Mouse (Mus musculus): ENCODE measurements at regions not wholly inside any gene's neighbourhood (a gene's known extent, or its start where the extent isn't known, plus 50 kb on each side); places are given as distances from the start of the nearest gene placed in this dataset.

DNA sequence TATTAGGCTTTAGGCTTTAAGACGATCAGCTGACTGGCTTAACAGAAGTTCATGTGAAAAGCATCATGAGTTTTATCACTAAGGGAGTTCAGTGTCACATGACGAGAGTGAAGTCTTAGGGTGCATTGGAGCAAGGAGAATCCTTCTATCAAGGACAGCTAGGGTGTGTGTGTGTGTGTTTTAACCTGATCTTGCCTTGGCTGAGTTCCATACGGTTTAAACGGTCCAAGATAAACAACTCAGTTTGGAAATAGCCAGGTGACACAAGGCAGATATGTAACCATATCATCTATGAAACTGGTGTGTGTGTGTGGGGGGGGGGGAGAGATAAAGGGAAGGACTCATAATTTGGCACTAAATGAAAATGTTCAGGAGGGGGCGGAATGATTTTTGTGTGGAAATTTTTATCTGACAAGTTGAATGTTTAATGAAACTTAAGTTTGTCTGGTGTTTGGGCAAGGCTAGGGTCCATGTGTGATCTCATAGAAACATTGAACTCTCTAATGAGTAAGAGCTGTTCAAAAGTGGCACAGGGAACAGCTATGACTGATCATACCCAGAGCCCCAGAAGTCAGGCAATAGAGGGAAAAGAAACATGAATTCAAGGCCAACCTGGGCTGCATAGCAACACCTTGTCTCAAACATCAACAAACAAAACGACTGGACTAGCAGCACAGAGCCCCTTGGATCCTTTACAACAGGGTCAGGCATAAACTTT is 132.2 kb upstream of the Map3k1 start:
- no peak for DNase-seq

GRCm38 (mm10) chr13:111941946-111942345 is 133.2 kb upstream of the Map3k1 start:
- no peak for DNase-seq

DNA sequence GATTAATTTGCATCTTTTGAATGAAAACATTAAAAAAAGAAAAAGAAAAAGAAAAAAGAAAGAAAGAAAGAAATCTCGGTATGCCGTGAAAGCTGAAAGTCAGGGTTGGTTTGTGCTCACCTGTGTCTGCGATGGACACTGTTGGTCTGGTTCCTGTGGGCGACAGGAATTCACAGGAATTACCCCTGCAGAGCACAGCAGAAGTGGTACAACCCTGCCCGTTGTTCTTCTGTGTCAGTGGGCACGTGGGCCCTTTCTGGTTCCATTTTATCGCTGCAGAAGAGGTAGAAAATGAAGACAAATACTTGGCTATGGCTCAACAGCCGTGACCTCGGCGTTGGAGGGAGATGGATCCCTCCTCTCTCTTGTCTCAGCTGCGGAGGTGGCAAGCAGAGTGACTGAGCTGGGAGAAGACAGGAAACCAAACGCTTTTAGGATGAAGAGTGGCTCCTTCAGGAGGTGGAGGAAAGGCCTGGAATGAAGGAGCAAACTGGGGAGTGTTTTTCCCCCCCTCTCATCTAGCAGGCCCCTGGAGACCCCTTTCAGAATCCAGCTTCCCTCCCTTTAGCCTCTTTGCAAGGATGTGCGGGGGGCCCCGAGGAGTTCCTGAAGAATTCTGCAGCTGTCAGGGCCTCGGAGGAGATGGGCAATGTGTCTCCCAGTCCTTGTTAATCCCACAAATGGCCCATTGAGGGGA is 134.7 kb upstream of the Map3k1 start:
- no peak for DNase-seq

- no peak for DNase-seq
Observed at GRCm38 (mm10) chr13:111944089-111944406, 135.3 kb upstream of the Map3k1 start.

GRCm38 (mm10) chr13:111946271-111946670 is 137.5 kb upstream of the Map3k1 start:
- no peak for DNase-seq

DNA sequence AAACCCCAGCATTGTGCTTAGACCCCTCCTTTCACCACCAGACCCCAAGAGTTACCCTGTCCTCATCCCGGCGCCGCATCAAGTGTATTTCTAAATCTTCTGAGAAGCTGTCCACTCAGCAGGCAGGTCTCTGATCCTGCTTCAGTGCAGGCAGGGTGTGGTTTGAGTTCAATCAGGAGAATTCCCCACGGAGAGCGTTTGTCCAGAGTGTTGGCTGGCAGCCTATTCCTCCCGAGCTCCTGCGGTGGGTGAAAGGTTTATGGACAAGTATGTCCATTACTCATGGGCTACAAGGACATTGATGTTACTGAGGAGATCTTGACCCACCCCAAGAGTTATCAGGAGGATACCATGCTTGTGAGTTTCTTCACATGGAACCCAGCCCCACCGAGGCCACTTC is 138.0 kb upstream of the Map3k1 start:
- DNase-seq: no peak

DNA sequence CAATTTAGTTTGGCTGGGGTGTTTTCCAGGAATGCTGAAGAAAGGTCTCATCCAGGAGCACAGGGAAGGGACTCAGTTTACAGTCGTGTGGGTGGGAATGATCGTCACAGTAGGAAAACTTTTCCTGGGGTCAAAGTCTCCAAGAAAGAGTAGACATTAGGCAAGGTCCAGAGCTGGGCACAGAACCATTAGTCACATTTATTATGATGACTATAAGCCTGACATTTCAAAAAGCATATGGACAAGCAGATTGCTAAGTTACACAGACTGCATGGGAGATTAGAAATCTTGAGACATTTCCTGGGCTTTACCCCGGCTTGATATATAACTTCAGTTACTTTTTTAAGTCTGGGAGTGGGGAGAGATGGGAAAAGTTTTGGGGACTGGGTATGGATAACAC is 139.6 kb upstream of the Map3k1 start:
- no peak for DNase-seq

DNA sequence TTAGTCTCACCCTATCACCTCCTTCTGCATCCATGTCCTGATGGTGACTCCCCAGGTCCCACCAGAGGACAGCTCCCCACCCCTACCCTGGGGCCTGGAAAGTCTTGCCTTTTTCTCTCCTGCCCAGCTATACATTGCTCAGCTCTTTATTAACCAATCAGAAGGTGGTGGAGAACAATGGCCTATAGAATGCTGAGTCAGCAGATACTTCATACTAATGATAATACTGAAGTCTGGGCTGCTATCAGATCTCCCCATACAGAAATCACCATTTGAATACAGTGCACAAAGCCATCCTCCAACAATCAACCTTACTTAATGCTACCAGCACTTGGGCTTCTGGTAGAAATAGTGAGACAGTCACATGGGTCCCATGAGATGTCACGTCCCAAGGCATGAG is 141.2 kb upstream of the Map3k1 start:
- DNase-seq: no peak

DNA sequence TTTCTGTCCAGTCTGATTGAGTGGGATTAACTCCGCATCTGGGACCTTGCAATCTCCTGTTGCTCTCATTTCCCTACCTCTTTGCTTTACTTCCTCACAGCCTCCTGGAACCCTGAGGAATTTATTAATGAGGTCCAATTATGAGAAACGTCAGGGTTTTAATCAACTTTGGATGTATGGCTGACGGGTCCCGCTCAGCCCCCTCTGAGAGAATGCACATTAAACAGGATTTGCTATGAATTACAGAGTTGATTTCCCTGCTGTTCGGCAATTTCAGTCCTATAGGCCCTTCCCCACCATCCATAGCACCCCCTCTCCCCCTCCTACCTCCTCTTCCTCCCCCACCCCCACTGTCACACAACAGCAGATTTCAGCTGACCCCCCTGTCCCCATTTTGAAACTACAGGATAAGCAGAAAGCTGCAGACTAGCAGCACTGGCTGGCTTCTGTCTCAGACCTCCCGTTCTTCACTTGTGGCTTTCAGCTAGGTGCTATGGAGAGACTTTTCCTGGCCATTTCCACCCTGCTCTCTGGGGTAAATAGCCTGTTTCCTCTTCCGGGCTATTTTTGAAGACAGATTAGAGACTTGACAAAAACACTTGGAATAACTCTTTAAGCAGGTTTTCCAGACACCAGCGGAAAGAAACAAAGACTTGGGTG is 145.2 kb upstream of the Map3k1 start:
- DNase-seq: peak; percentile 12

- peak; percentile 42 for DNase-seq
Observed at GRCm38 (mm10) chr13:111954520-111954884, 145.7 kb upstream of the Map3k1 start.

- DNase-seq: no peak
Observed at GRCm38 (mm10) chr13:111957118-111957517, 148.3 kb upstream of the Map3k1 start.

- DNase-seq: no peak
Observed at GRCm38 (mm10) chr13:111957674-111958273, 149.0 kb upstream of the Map3k1 start.

DNA sequence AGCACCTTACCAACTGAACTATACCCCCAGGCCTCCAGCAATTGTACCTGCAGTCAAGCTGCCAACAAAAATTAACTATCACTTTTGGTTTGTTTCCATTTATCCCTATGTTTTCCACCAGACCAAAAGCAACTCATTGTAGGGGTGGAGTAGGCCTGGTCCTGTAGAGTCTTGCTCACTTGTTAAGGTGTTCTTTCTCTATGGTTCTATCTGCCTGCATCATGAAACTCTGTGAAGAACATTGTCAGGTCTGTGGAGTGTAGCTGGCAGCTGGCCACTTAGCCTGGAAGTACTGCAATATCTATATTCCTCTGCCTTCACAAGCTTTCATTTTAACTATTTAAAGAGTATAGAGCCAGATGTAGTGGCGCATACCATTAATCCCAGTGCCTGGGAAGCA is 149.6 kb upstream of the Map3k1 start:
- no peak for DNase-seq

GRCm38 (mm10) chr13:111960036-111960435 is 151.2 kb upstream of the Map3k1 start:
- DNase-seq: no peak

- DNase-seq: no peak
Observed at GRCm38 (mm10) chr13:111961423-111961822, 152.6 kb upstream of the Map3k1 start.

- no peak for DNase-seq
Observed at GRCm38 (mm10) chr13:111962155-111962554, 153.4 kb upstream of the Map3k1 start.

GRCm38 (mm10) chr13:111966113-111966512 is 157.3 kb upstream of the Map3k1 start:
- DNase-seq: no peak

DNA sequence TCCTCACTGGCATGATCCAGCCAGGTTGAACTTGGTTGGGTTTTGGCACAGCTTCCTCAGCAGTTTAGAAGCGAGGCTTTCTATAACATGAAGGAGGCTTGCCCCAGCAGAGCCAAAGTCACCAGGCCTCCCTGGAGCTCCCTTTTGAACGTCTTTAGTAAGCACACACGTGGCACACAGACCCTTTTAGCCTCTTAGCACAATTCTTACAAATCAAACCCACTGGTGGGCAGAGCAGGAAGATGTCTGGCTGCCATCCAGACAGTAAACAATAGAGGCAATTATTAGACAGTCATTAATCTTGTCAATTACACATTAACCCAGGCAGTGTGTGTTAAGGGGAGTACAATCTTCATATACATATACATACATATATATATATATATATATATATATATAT is 157.8 kb upstream of the Map3k1 start:
- DNase-seq: no peak

DNA sequence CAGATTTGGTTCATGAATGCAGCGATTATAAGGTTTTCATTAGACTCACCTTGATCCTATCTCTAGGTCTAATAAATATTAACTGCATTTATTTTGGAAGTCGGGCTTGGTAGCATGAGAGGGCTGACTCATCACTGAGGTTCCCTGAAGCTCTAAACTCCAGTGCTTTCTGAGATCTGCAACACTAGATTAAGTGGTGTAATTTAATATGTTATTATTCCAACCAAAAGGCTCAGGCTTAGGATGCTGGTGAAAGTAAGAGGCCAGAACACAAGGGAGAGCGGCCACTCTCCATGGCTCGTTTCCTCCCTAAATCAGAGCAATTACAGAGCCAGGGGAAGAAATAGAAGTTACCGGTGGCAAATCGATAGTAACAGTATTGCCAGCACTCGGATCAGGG is 159.4 kb upstream of the Map3k1 start:
- DNase-seq: no peak

GRCm38 (mm10) chr13:111974282-111974681 is 165.5 kb upstream of the Map3k1 start:
- no peak for DNase-seq

GRCm38 (mm10) chr13:111975549-111975948 is 166.8 kb upstream of the Map3k1 start:
- no peak for DNase-seq

GRCm38 (mm10) chr13:111977769-111978674 is 169.2 kb upstream of the Map3k1 start:
- DNase-seq: no peak

DNA sequence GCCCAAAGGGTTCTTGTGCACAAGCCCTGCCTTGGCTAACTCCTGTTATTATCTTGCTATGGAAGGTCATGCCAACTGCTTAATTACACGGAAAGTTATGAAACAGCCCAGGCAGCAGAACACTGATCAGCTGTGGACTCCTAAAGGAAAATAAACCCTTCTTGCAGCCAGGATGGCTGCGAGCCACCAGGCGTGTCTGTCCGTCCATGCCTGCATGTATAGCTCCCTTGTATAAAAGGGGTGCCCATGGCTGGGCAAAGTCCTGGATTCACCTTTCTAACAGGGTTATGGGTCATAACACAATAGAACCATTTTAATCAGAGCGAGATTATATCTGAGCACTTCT is 169.9 kb upstream of the Map3k1 start:
- DNase-seq: no peak

Measured in embryo, embryonic 11 days (tissue).